Mouse (Mus musculus): Measurements from ENCODE around the gene Acin1.
A peak's percentile ranks its signal among the peaks of the same experiment; 100 is the strongest.
"Not testable (repeated sequence)": the region's sequence is repeated elsewhere in the genome, so short reads cannot be mapped to it uniquely, and the experiment has no call there.

The Acin1 gene

DNA sequence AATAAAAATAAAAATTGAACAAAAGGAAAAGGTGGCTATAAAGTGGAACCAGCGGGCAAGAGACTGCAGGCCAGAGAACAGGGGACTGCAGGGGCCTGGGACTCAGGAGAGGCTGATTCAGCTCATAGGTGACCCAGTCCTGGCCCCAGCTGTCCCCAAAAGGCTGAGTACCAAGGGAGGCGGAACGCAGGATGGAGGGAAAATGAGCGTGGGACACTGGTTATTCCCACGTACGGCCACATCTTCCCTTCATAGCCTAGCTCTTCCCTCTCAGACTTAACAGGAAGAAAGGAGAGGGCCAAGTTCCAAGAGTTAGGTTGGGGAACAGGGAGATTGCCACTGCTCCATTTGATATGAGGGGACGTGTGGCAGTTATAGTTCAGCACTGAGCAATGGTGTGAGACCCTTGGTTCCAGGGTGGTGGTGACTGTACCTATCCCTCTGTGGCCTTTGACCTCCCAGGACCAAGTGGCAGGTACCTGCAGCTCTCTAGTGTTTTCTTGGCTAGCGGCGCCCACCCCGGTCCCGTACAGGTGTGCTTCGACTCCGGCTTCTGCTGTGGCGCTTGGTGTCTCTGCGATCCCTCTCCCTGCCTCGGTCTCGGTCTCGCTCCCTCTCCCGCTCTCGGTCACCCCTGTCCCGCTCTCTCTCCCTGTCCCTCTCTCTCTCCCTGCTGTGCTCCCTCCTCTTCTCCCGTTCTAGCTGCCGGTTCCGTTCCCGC, 44.3 kb downstream of the Acin1 start:
- no peak for DNase-seq (ENCODE audit: low spot score)

DNA sequence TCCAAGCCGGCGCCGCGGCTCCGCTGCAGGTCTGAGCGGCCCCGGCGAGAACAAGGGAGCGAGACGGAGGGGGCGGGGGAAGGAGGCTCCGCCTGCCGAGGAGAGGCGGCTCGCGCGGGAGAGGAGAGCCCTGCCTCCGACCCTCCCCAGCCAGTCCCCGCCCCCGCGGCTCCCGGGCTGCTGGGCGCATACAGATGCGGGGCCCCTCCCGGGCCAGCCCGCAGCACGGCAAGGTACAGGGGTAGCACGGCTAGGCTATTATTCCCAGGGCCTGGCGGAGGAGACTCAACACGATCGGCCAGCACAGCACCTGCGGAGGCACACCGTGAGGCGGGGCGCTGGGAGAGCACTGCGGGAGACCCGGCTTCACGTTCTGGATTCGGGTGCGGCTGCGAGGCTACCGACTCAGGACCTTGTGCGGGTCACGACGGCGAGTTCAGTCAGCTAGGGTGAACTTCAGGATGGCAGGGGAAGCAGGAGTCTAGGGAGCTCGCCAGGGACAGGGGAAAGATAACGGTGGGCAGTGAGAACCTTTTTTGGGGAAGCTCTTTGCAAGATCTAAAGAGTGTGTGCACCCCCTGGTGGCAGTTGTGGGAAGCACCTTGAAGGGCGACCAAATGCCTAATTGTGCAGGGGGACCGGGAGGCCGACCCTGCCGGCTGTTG, 45.3 kb downstream of the Acin1 start, which contains the start of gene Cdh24:
Gene Cdh24, minus strand, starts transcription at position 60 of the 665 bp plus-strand sequence.
- peak; percentile 93 for DNase-seq (ENCODE audit: low spot score)

DNA sequence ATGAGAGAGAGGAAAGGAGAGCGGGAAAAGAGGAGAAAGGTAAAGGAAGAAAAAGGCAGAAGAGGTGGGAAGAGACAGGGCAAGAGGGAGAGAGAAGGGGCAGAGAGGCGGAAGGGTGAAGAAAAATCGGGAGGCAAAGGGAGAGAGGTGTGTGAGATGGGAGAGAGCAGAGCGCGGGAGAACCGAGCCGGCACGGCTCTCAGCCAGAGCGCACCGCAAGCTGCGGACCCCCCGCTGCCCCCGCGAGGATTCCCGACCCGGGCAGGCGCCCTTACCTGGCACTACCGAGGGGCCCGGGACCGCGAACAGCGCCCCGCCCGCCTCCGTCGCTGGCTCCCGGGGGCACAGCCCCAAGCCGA, 45.8 kb downstream of the Acin1 start, which contains the start of gene Gm17606:
Gene Gm17606, plus strand, starts transcription at position 7 of the 359 bp plus-strand sequence.
- no peak for DNase-seq (ENCODE audit: low spot score)

DNA sequence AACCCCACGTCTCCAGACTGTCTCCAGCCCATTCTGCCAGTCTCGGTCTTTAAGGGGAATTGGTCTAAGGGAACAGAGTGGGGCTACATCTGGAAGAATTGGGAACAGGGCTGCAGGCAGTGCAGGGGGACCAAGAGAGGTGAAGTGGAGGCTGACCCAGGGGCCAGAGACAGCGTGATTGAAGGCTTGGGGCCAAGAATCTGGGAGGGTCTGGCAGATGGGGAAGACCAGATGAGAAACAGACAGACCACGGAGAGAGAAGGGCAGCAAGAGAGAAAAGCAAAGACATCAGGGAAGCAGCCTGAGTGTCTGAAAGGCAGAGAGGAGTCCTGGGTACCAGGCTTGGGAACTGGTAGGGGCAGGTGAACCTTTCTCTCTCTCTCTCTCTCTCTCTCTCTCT, 46.6 kb downstream of the Acin1 start:
- no peak for DNase-seq (ENCODE audit: low spot score)

DNA sequence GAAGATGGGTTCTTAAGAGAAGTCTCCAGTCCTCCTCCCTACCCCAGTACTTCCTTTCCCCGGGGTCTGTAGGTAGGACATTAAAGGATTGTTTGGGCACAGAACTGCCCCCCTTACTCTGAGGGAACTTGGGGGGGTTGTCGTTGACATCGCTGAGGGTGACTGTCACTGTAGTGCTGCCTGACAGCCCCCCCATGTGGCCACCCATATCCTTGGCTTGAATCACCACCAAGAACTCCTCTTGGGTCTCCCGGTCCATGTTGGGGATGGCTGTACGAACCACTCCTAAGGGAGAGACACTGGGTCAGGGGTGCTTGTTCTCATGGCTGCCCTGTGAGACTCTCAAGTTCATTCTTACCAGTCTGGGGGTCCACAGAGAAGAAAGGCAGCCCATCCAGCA, 48.5 kb downstream of the Acin1 start:
- DNase-seq (ENCODE audit: low spot score): no peak

DNA sequence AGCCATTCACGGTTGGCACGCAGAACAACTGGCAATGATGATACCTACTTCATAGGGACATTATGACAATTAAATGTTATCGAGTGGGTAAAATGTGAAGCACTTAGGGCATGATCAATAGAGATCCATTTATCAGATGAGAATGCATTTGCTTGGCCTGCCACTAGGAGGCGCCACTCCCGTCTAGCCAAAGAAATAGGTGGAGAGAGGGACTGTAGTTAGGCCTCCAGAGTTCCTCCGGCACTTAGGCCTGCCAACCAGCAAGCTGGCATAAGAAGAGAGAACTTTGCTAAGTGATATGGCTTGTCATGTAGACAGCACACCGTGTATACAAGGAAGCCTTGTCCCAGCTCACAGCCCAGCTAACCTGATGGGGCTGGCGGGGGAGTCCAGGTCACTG, 49.8 kb downstream of the Acin1 start:
- peak; percentile 35 for DNase-seq (ENCODE audit: low spot score)

DNA sequence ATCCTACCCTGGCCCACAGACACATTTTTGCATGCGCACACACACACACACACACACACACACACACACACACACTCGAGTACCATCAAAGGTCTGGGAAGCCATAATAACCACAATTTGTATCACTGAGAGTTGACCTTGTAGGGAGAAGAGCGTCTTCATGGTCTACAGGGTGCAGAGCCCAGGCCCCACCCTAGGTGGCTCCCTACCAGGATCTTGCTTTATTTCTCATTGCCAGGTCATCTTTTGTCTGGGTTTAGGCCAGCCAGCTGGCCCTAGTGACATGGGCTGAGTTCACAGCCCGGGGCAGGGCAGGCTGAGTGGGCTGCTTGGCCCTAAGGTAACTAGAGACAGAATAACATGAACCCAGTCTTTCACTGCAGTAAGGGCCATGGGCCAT, 52.5 kb downstream of the Acin1 start:
- no peak for DNase-seq (ENCODE audit: low spot score)

DNA sequence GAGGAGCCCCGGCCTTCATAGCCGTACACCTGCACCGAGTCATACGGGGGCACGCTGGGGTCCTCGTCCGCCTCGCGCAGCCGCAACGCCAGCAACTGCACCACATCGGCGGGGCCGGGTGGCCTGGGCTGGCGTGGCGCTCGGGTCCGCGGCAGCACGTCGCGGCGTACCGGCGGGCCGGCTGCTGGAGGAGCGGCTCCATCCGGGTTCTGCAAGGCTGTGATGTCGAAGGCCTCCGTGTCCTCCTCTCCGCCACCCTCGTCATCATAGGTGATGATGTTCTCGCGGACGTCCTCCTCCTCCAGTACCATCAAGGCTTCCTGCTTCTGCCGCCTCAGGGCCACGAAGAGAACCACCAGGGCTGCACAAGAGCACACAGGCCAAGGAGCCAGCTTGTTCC, 54.5 kb downstream of the Acin1 start:
- DNase-seq (ENCODE audit: low spot score): no peak

DNA sequence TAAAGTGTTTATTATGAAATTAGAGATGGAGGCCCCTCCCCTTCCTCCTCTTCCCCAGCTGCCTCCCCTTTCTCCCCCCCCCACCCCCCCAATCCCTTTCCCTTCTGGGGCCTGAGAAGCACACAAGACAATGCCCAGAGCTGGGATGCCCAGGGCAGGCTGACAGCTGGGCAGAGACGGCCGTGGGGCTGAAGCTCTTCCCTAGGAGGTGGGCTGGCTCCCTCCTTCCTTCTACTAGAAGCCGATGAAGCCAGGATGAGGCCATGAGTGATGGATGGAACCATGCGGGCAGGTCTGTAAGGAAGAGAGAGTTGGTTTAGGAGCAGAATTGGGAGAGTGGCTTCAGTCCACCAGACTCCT, 55.5 kb downstream of the Acin1 start:
- DNase-seq (ENCODE audit: low spot score): no peak

DNA sequence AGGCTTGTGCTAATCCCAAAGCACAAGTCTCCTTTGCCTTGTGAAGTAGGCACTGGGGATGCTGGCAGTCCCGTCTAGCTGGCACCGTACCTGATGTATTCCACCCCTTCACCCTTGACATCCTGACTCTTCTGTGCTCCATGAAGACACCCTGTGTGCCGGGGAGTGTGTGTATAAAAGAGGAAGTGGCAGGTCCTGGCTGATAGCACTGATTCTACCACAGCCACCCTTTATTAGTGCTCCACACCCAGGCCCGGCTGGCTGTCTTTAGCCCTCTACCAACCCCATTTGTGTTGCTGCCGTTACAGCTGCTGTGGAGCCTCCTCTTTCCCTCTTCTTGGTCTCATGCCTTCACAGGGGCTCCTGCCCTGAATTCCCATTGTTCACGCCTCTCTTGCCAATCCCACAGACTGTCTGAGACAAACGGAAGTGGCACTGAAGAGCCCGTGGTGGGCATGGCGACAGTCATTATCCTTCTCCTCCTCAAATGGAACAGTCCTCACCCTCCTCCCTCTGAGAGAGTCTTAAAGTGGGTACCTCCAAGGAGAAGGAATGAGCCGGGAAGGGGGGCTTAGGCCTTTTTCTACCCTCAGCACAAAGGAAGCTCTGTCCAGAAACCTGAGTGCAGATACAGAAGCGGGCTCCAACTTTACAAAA, 56.0 kb downstream of the Acin1 start:
- no peak for DNase-seq (ENCODE audit: low spot score)

DNA sequence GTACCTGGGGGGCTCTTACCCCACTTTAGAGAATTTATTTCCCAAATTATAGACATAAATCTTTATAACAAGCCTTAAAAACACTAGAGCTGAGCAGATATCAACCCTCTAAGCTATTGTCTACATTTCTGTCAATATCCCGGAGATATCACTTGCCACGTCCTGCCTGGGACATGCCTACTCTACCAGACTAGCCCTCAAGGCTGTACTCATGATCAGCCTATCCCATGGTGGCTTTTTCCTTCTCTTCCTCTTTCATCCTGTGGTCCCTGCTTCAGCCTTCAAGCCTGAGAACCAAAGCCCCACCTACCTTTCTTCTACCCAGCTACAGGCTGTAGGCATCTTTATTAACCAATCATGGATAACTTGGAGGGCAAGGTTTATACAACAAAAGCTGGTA, 56.9 kb downstream of the Acin1 start:
- DNase-seq (ENCODE audit: low spot score): no peak

DNA sequence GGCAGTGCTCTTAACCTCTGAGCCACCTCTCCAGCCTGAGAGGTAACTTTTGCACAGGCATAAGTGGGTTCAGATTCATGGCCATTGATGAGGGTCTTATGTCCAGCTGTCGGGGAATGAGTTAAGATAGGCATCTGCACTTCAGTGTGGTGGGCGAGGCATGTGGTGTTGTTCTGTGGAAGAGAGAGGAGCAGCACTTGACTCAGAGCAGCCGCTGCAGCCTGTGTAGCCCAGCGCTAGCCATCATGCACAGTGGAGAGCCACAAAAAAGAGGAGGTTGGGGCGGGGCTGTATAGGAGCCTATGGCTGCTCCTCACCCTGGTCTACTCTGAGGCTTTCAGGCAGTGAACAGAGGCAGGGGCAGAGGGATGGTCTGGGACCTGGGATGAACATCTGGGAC, 58.6 kb downstream of the Acin1 start:
- DNase-seq (ENCODE audit: low spot score): no peak

DNA sequence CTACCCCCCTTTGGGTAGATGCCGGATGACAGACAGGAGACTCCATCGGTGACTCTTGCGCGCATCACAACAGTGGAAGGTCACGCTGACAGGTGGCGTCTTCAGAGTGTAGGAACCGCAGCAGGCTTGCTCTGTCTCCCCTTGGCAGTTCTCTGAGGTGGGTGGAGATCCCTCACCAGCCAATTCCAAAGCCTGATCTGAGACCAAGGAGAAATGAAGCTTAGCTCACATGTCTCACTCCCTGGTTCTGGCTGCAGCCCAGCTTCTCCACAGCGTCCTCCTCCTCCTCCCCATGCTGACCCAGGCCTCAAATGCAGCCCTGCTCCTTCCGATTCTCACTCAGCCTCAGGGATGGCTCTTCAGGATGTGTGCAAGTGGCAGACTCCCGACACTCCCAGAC, 61.8 kb downstream of the Acin1 start:
- DNase-seq (ENCODE audit: low spot score): no peak

DNA sequence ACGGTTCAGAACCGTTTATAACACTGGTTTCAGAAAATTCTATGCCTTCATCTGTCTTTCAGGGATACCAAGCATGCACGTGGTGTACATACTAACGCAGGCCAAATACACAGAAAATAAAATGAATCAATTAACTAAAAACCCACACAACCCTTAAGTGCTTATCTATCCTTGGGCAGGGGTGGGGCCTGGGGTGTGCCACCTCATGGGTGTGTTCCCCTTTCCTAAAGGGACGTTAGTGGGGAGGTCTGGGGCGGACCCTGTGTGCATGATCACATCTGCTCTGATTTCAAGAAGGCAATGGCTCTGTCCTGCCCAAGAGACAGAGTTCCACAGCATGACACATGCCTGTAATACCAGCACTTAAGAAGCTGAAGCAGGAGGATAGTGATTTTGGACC, 63.4 kb downstream of the Acin1 start:
- no peak for DNase-seq (ENCODE audit: low spot score)

DNA sequence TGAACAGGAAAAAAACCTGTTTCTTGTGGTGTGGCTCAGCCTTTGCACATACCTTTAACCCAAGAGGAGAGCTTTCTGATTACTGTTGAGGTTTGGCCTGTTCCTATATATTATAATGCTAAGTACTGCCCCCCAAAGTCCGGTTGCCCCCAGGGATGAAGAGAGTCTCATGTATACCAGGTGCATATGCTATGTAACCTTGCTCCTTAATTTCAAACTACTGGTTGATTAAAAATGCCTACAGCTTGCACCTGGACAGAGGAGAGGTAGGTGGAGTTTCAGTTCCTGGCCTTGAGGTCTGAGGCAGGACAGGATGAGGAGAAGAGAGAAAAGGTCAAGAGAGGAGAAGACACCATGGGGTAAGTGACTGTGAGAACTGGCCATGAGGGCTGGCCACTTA, 65.6 kb downstream of the Acin1 start, which contains the start of gene Psmb11:
Gene Psmb11, plus strand, starts transcription at position 301 of the 400 bp plus-strand sequence.
- no peak for DNase-seq (ENCODE audit: low spot score)

DNA sequence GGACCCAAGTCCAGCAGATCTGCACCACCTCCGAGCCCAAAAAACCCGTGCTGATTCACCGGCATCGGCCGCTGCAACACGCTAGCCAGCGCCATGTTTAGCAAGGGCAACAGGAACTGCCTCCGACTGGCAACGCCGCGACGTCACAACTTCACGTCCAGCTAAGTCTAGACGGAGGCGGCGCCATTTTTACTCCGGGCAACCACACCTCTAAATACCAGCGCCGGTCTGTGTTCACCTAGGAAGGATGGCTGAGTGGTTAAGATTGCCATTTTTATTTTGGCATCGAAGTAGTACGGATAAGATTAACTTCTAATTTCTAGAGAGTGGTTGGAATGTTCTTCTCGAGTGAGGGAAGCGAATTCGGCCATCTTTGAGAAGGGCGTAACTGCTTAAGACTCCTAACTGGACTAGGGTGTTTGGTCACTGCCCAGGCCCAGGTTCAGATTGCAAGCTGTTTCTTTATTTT, 68.8 kb downstream of the Acin1 start, which contains the start of gene Psmb5:
Gene Psmb5, minus strand, starts transcription at position 126 of the 469 bp plus-strand sequence.
- DNase-seq (ENCODE audit: low spot score): peak; percentile 89

DNA sequence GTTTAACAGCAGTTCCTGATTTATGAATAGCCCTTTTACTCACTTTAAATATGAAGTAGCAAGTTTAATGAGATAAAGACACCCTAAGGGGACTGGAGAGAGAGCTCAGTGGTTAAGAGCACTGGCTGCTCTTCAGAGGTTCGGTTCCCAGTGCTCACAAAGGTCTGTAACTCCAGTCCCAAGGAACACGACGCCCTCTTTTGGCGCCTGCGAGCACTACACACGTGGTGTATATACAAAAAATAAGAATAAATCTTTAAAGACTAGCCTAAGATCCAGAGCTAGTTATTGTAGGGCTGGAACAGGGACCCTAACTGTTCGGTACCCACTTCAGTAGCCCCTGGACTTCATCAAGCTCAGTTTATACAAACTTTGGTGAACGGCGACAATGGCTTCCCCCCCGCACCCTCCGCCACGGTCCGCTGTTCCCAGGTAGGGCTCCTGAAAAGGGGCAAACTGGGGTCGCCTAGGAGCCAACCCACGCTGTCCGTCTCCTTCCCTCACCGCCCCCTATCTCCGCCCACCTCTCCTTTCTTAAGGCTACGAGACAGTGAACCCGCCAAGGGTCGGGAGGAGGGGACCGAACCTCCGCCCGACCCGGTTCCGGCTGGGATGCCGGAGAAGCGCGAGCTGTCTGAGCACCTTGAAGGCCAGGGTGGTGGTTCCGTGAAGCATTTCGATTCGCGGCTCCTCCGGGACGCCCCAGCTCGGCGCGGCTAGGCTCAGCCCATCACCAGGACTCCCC, 69.4 kb downstream of the Acin1 start:
- no peak for DNase-seq (ENCODE audit: low spot score)

DNA sequence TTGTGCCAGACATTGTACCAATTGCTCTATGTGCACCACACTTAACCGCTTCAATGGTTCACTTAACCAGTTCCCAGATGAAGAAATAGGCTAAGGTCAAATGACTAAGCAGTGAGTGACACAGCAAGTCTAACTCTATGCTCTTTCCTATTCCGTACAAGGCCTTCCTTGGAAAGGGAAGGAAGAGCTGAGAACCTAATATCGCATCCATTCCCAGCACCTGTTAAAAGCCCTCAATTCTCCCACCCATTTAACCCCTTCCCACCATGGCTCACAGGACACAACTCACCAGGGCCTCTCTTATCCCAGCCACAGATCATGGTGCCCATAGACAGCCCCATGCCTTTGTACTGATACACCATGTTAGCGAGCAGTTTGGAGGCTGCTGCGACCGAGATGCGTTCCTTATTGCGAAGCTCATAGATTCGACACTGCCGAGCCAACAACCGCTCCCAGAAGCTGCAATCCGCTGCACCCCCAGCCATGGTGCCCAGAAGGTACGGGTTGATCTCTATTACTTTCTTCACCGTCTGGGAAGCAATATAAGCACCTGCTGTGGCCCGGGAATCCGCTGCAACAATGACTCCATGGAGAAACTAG, 70.4 kb downstream of the Acin1 start:
- DNase-seq (ENCODE audit: low spot score): no peak

DNA sequence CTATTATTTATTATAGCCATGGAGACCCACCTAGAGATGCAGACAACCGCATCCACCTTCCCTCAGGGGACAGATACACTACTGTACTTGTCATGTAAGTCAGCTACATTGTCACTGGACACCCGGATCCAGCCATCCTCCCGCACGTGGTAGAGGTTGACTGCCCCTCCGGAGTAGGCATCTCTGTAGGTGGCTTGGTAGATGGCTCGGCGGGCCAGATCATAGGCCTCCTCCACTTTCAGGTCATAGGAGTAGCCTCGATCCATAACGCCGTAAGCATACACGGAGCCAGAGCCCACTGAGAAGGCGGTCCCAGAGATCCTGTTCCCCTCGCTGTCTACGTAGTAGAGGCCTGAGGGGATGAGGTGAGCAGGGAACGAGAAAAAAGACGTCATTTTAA, 72.6 kb downstream of the Acin1 start:
- not testable (repeated sequence) for DNase-seq (ENCODE audit: low spot score)

DNA sequence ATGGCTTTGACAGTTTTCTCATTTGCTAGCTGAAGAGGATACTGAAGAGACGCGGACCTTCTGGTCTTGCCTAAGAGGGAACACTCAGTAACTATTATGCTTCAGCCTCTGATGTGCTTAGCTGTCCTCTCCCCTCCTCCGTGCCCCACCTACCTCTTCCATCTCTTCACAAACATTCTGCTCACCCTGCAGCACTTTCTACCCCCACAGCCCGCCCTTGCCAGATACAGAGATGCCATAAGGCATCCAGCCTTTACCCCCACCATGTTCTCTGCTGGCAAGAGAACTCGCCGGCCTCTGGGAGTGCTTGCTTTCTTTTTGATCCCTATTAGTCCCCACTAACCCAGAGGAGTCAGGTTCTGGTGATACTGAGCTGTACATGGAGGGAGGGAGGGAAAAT, 76.1 kb downstream of the Acin1 start:
- no peak for DNase-seq (ENCODE audit: low spot score)

DNA sequence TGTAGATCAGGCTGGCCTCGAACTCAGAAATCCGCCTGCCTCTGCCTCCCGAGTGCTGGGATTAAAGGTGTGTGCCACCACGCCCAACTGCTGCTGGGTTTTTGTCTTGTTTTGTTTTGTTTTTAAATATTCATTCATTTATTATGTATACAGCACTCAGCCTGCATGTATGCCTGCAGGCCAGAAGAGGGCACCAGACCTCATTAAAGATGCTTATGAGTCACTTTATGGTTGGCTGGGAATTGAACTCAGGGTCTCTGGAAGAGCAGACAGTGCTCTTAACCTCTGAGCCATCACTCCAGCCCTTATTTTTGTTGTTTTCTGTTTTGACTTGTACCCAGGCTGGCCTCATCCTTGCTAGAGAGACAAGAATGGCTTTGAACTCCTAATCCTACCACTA, 76.8 kb downstream of the Acin1 start:
- peak; percentile 33 for DNase-seq (ENCODE audit: low spot score)

DNA sequence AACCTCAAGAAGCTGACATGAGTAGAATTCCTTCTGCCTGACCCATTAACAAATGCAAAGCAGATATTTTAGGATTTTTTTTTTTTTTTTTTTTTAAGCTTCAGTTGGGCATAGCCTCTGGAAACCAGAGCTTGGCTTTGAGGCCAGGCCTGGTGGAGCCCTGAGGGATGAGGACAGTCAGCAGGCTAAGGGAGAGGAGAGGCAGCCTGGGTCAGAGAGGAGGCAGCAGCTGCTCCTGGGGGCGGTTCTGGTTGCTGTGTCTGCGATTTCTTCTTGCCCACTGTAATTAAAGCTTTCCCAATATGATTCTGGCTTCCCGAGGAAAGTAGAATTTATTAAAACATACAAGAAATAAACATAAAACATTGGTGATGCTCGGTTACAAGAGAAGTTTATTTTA, 77.5 kb downstream of the Acin1 start:
- no peak for DNase-seq (ENCODE audit: low spot score)

Measured in urinary bladder, postnatal 14 days (tissue).